Mouse (Mus musculus) E14TG2a.4 (cell line): ENCODE measurements around the gene Mdm1.

Experiments used
- CTCF ChIP-seq: conservative IDR thresholded peaks from 2 replicates; pipeline ENCODE4 v1.5.1; 2014; ENCODE audit warnings: low read length
- POU5F1 ChIP-seq: IDR thresholded peaks from 2 replicates; pipeline ENCODE4 v1.6.1; 2014; ENCODE audit warnings: low read length, borderline replicate concordance

DNA sequence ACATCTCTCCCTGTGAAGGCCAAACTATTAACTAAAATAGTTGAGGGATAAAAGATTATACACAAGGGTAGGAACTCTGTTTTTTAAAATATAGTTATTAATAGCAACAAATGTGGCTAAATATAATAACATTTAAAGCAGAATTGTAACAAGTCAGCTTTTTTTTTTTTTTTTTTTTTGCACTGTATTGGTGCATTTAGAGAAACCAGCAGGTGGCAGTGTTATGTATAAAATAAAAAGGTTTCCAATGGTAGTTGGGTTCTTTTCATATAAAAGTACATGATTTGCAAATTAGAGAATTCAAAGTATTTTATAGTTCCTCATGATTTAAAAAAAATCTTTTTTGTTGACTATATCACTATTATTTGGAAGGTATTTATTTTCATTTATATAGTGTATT is 14.3 kb downstream of the Mdm1 start:
- TF ChIP-seq CTCF (peak; percentile 31), POU5F1 (no peak)
